ENCODE assay signal across 8 mouse cellular contexts in genomic region chrX:99975985-99976924, GRCm38 (mm10). TPM values are rescaled to one million over a fixed set of nuclear protein-coding genes. Genes with fewer than 3 reads are reported as not detected.
DNase-seq lines count a peak whose midpoint lies in the region; ATAC-seq and TF ChIP-seq lines count a peak whose summit lies in the region.

No protein-coding gene starts in this region.

- ATAC-seq in frontal cortex, adult (ENCODE audit: low TSS enrichment): no peak
- ATAC-seq in forebrain, postnatal 0 days: peak; percentile 0; the same call in 1 of the 2 replicates
- ATAC-seq in limb, embryonic 12.5 days (ENCODE audit: insufficient number of reproducible peaks, insufficient read depth, low FRiP score, low TSS enrichment, low read depth): no peak; the same call in 1 of the 2 replicates
- peak; percentile 40 for ATAC-seq in stomach, embryonic 15.5 days (ENCODE audit: insufficient read depth, low FRiP score, low read depth)

- no peak for TF ChIP-seq POLR2A in bone marrow, adult 2 months (IDR thresholded peaks at IDR 0.05; ENCODE audit: borderline replicate concordance, control insufficient read depth, low read depth, low read length)

- peak; percentile 1 to 3 for DNase-seq in frontal cortex, postnatal 36 days (ENCODE audit: low spot score in 2 of 2)
- no peak for DNase-seq in forebrain, postnatal 0 days
- peak; percentile 24 for DNase-seq in hindbrain, embryonic 10.5 days (ENCODE audit: low spot score)
- peak; percentile 26 for DNase-seq in midbrain, embryonic 10.5 days (ENCODE audit: low spot score)

- H3K36me3 ChIP-seq in forebrain, postnatal 0 days (ENCODE audit: insufficient read depth): no peaks in the 10 kb centered on the region
- H3K36me3 ChIP-seq in hindbrain, embryonic 10.5 days: no peaks in the 10 kb centered on the region
- H3K36me3 ChIP-seq in limb, embryonic 12.5 days: no peaks in the 10 kb centered on the region
- H3K36me3 ChIP-seq in midbrain, embryonic 10.5 days: no peaks in the 10 kb centered on the region
- no peaks in the 10 kb centered on the region for H3K36me3 ChIP-seq in stomach, embryonic 15.5 days

- H3K4me1 ChIP-seq in bone marrow, adult 2 months (ENCODE audit: control insufficient read depth, insufficient read depth, low read length): no peaks in the 10 kb centered on the region
- no peaks in the 10 kb centered on the region for H3K4me1 ChIP-seq in forebrain, postnatal 0 days (ENCODE audit: insufficient read depth)
- H3K4me1 ChIP-seq in hindbrain, embryonic 10.5 days (replicated peaks): peaks cover 14% of the 10 kb centered on the region; the same call in 1 of the 2 replicates
- no peaks in the 10 kb centered on the region for H3K4me1 ChIP-seq in limb, embryonic 12.5 days (replicated peaks)
- H3K4me1 ChIP-seq in midbrain, embryonic 10.5 days: peaks cover 20% of the 10 kb centered on the region
- H3K4me1 ChIP-seq in stomach, embryonic 15.5 days: no peaks in the 10 kb centered on the region

- peak overlapping the region; percentile 69 for H3K4me2 ChIP-seq in forebrain, postnatal 0 days (ENCODE audit: low read depth)
- peak overlapping the region; percentile 84 for H3K4me2 ChIP-seq in limb, embryonic 12.5 days
- H3K4me2 ChIP-seq in stomach, embryonic 15.5 days: peak overlapping the region; percentile 81

- no peak overlapping the region for H3K27ac ChIP-seq in bone marrow, adult 2 months (ENCODE audit: control insufficient read depth, insufficient read depth, low read depth, low read length, poor library complexity)
- H3K27ac ChIP-seq in forebrain, postnatal 0 days (ENCODE audit: low read depth, low read length): no peak overlapping the region
- H3K27ac ChIP-seq in hindbrain, embryonic 10.5 days: peak overlapping the region; percentile 75
- H3K27ac ChIP-seq in limb, embryonic 12.5 days: 0 out of 2 replicates have a peak overlapping the region, but pooled peaks have one; percentile 23
- H3K27ac ChIP-seq in midbrain, embryonic 10.5 days (replicated peaks): peak overlapping the region; percentile 57
- H3K27ac ChIP-seq in stomach, embryonic 15.5 days: peak overlapping the region; percentile 48; the same call in 1 of the 2 replicates

- H3K9me3 ChIP-seq in forebrain, postnatal 0 days (ENCODE audit: low read length): no peaks in the 10 kb centered on the region
- H3K9me3 ChIP-seq in hindbrain, embryonic 10.5 days: no peaks in the 10 kb centered on the region
- no peaks in the 10 kb centered on the region for H3K9me3 ChIP-seq in limb, embryonic 12.5 days
- no peaks in the 10 kb centered on the region for H3K9me3 ChIP-seq in midbrain, embryonic 10.5 days (replicated peaks)
- no peaks in the 10 kb centered on the region for H3K9me3 ChIP-seq in stomach, embryonic 15.5 days

- peak overlapping the region; percentile 52 for H3K9ac ChIP-seq in forebrain, postnatal 0 days
- H3K9ac ChIP-seq in limb, embryonic 12.5 days (replicated peaks): peak overlapping the region; percentile 47; the same call in 1 of the 2 replicates
- peak overlapping the region; percentile 17 for H3K9ac ChIP-seq in stomach, embryonic 15.5 days

- TF ChIP-seq CTCF in bone marrow, adult 2 months (IDR thresholded peaks at IDR 0.05; ENCODE audit: control insufficient read depth, insufficient read depth, low read length): no peak
- no peak for TF ChIP-seq CTCF in forebrain, postnatal 0 days (IDR thresholded peaks at IDR 0.05; ENCODE audit: low read depth)

- H3K4me3 ChIP-seq in bone marrow, adult 2 months (replicated peaks; ENCODE audit: control insufficient read depth, low read depth, low read length): peak overlapping the region; percentile 20
- H3K4me3 ChIP-seq in forebrain, postnatal 0 days (ENCODE audit: low read depth, low read length): peak overlapping the region; percentile 43
- peak overlapping the region; percentile 62 for H3K4me3 ChIP-seq in hindbrain, embryonic 10.5 days
- H3K4me3 ChIP-seq in limb, embryonic 12.5 days (replicated peaks): peak overlapping the region; percentile 53
- peak overlapping the region; percentile 63 for H3K4me3 ChIP-seq in midbrain, embryonic 10.5 days
- peak overlapping the region; percentile 50 for H3K4me3 ChIP-seq in stomach, embryonic 15.5 days (replicated peaks)

- 14% methylated on average over 43 of the region's 48 CpGs for WGBS in bone marrow, adult 2 months
- WGBS in forebrain, postnatal 0 days: 31% methylated on average over 48 of the region's 48 CpGs
- 18% methylated on average over 48 of the region's 48 CpGs for WGBS in hindbrain, embryonic 10.5 days
- 21% methylated on average over 44 of the region's 48 CpGs for WGBS in limb, embryonic 12.5 days
- WGBS in midbrain, embryonic 10.5 days: 20% methylated on average over 48 of the region's 48 CpGs
- WGBS in stomach, embryonic 15.5 days: 16% methylated on average over 48 of the region's 48 CpGs

- no peaks in the 10 kb centered on the region for H3K27me3 ChIP-seq in forebrain, postnatal 0 days (ENCODE audit: insufficient read depth, low read length)
- H3K27me3 ChIP-seq in hindbrain, embryonic 10.5 days (ENCODE audit: insufficient read depth, poor library complexity, severe bottlenecking): peaks cover 44% of the 10 kb centered on the region
- peaks cover 29% of the 10 kb centered on the region for H3K27me3 ChIP-seq in limb, embryonic 12.5 days
- peaks cover 76% of the 10 kb centered on the region for H3K27me3 ChIP-seq in midbrain, embryonic 10.5 days (ENCODE audit: low read depth, poor library complexity, severe bottlenecking)
- 0 out of 2 replicates have a peak, but pooled peaks cover 5% of the 10 kb centered on the region for H3K27me3 ChIP-seq in stomach, embryonic 15.5 days (replicated peaks)

RNA-seq across cellular contexts. Expression of gene Eda, which starts 0.8 kb away (rescaled TPM):
- 0.32 and 0.70 TPM in 2 replicates for polyA plus RNA-seq in bone marrow, adult 2 months (2011; ENCODE audit: insufficient read depth, insufficient read length, low replicate concordance, missing spikeins)
- 5.9 and 6.2 TPM in 2 replicates for total RNA-seq in forebrain, postnatal 0 days (2014; rRNA removed)
- 1.7 and 2.8 TPM in 2 replicates for polyA plus RNA-seq in forebrain, postnatal 0 days (2015; fragmentation: Nextera tagmentation; extraction: Ambion mirVana)
- polyA plus RNA-seq in hindbrain, embryonic 10.5 days (2016; fragmentation: Nextera tagmentation; extraction: Ambion mirVana): 1.8 and 1.9 TPM in 2 replicates
- polyA plus RNA-seq in limb, embryonic 12.5 days (2016; fragmentation: Nextera tagmentation; extraction: Ambion mirVana): 2.1 and 2.3 TPM in 2 replicates
- polyA plus RNA-seq in midbrain, embryonic 10.5 days (2016; fragmentation: Nextera tagmentation; extraction: Ambion mirVana): 1.9 and 2.1 TPM in 2 replicates
- polyA plus RNA-seq in stomach, embryonic 15.5 days (2015; fragmentation: Nextera tagmentation; extraction: Ambion mirVana): 1.9 and 2.4 TPM in 2 replicates

Comparison
In these comparisons a context has a peak if more than half of its experiments do, and no peak if none do; other contexts are left out.
1. ATAC-seq: peak in forebrain, postnatal 0 days (single experiment) and stomach, embryonic 15.5 days (single experiment); none in frontal cortex, adult (single experiment) and limb, embryonic 12.5 days (single experiment).
2. H3K27ac ChIP-seq: peak in hindbrain, embryonic 10.5 days (single experiment), limb, embryonic 12.5 days (single experiment), midbrain, embryonic 10.5 days (single experiment) and stomach, embryonic 15.5 days (single experiment); none in bone marrow, adult 2 months (single experiment) and forebrain, postnatal 0 days (single experiment).
3. Peak in every context shown above with its lines, with median percentiles within 50 percentile points of each other: H3K4me3 ChIP-seq, H3K4me2 ChIP-seq and H3K9ac ChIP-seq.